Mouse (Mus musculus) megakaryocyte, embryonic 14.5 days (primary cell): ENCODE results near the gene 1700029I15Rik. TPM values are rescaled to one million over a fixed set of nuclear protein-coding genes. Genes with fewer than 3 reads are reported as not detected.

ENCODE experiments used
- H3K27me3 ChIP-seq: replicated peaks from 2 replicates; pipeline ENCODE3; 2012; ENCODE audit warnings: inconsistent platforms
- H3K36me3 ChIP-seq: replicated peaks from 2 replicates; pipeline ENCODE3; 2012; ENCODE audit warnings: low read length, inconsistent platforms, mixed read lengths
- H3K4me1 ChIP-seq: 2 replicates; pipeline ENCODE4 v1.6.1; 2012; ENCODE audit warnings: inconsistent platforms
- H3K4me3 ChIP-seq: replicated peaks from 2 replicates; pipeline ENCODE3; 2012; ENCODE audit warnings: moderate library complexity, mild to moderate bottlenecking, inconsistent platforms
- H3K9me3 ChIP-seq: 2 replicates; pipeline ENCODE4 v1.6.1; 2012; ENCODE audit warnings: inconsistent platforms
- FLI1 ChIP-seq: IDR thresholded peaks from 2 replicates; pipeline ENCODE4 v1.6.1; 2012; ENCODE audit warnings: low read length, inconsistent platforms, mixed read lengths
- GATA1 ChIP-seq: IDR thresholded peaks from 3 replicates; pipeline ENCODE4 v1.6.1; 2012; ENCODE audit warnings: mixed read lengths, low read length, inconsistent platforms, borderline replicate concordance
- polyA plus RNA-seq: library from polyadenylated mRNA; stranded (reverse); fragments of >175 nt; gene quantifications from 2 replicates; pipeline ENCODE4 v1.2.3, GENCODE M21; 2012; ENCODE audit warnings: low replicate concordance; ENCODE audit not compliant: insufficient read depth

The 1700029I15Rik gene
- polyA plus RNA-seq, 1 experiment: 3.6 TPM

- H3K36me3 ChIP-seq: peaks cover 39% of the 10 kb centered on the region
- TF ChIP-seq GATA1: no peak
- no peak overlapping the region for H3K4me3 ChIP-seq
- peaks cover 37% of the 10 kb centered on the region for H3K4me1 ChIP-seq
- H3K27me3 ChIP-seq: peaks cover 51% of the 10 kb centered on the region
- no peaks in the 10 kb centered on the region for H3K9me3 ChIP-seq
Observed at GRCm38 (mm10) chr2:92385113-92386051, 3.0 kb downstream of the 1700029I15Rik start.

- no peaks in the 10 kb centered on the region for H3K9me3 ChIP-seq
- no peak overlapping the region for H3K4me3 ChIP-seq
- peaks cover 22% of the 10 kb centered on the region for H3K36me3 ChIP-seq
- TF ChIP-seq FLI1 (no peak), GATA1 (no peak)
- peaks cover 67% of the 10 kb centered on the region for H3K27me3 ChIP-seq
- H3K4me1 ChIP-seq: peaks cover 38% of the 10 kb centered on the region
Observed at GRCm38 (mm10) chr2:92386821-92387570, 4.7 kb downstream of the 1700029I15Rik start.

DNA sequence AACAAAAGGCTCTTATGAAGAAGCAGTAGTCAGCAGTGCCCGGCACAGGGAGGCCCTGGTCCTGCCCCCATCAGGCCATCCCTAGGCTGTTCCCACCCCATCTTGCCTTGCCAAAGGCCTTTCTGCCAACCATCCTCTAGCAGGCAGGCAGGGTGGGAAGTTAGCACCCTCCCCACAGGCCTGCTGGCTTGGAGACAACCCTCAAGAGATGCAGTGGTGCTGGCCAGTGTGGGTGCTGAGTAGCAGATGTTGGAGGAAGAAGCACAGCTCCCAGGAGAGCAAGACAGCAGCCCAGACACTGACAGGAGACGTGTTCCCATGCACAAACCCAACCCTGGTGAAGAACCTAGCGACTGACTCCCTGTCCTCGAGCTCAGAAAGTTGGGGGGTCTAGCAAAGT lies 5.3 kb downstream of the 1700029I15Rik start:
- peaks cover 45% of the 10 kb centered on the region for H3K4me1 ChIP-seq

GRCm38 (mm10) chr2:92388081-92388517 lies 5.8 kb downstream of the 1700029I15Rik start:
- Histone ChIP-seq H3K9me3 (no peaks in the 10 kb centered on the region), H3K4me3 (no peak overlapping the region), H3K36me3 (peaks cover 11% of the 10 kb centered on the region), H3K4me1 (peaks cover 49% of the 10 kb centered on the region), H3K27me3 (peaks cover 78% of the 10 kb centered on the region)
- TF ChIP-seq GATA1 (no peak), FLI1 (no peak)

More for the DNA sequence above, 5.3 kb downstream of the 1700029I15Rik start:
- H3K36me3 ChIP-seq: peaks cover 16% of the 10 kb centered on the region
- no peaks in the 10 kb centered on the region for H3K9me3 ChIP-seq
- no peak for TF ChIP-seq FLI1
- no peak for TF ChIP-seq GATA1
- H3K27me3 ChIP-seq: peaks cover 74% of the 10 kb centered on the region
- no peak overlapping the region for H3K4me3 ChIP-seq

DNA sequence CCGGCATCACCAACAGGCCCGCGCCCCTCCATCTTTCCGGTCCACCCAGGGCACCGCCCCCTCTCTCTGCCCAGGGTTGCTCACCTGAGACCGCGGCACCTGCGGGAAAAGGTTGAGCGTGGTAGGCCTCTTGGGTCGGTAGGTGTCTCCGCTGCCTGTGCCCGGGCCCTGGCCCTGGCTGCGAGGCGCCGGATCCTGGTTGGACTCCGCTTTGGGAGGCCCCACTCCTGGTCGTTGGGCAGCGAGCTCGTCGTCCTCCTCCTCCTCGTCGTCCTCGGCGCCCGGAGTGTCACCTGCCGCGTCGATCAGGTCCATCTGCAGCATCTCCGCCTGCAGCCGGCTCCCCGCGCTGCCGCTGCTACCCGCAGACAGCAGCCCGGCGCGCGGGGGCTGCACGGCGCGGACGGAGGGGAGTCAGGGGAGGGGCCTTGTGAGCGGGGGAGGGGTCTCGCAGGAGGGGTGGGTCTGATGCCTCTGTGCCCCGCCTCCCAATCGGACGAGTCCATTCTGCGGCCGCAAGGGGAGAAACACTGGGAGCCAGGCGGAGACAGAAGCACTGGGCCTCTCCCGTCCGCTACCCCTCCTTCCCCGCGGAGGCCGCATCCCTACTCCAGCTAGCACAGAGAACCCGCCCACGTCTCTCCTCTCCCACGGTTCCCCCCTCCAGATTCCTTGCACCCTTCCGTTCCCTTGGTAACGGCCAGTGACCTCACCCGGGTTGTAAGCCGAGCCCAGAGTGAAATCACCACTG lies 6.7 kb downstream of the 1700029I15Rik start:
- Histone ChIP-seq H3K9me3 (no peaks in the 10 kb centered on the region), H3K36me3 (peaks cover 4% of the 10 kb centered on the region), H3K4me3 (peak overlapping the region; percentile 84), H3K4me1 (peaks cover 47% of the 10 kb centered on the region), H3K27me3 (peaks cover 88% of the 10 kb centered on the region)
- TF ChIP-seq FLI1: no peak
- TF ChIP-seq GATA1: no peak

DNA sequence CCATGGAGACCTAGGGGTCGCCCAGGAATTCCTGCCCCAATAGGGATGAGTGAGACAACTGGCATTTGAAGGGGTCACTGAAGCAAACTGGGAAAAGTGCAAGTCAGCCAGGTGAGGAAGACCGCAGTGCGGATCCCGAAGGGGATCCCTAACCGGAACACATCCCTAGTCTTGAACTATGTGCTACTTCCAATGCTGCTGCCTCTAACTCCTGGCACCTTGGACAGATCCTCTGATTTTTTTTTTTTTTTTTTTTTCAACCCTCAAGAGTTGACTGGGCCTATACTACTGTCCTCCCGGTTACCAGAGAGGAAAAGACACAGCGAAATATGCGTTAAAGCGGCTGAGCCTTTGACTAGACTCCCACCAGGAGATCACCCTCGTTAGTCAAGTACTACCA lies 7.3 kb downstream of the 1700029I15Rik start:
- Histone ChIP-seq H3K36me3 (no peaks in the 10 kb centered on the region), H3K27me3 (peaks cover 94% of the 10 kb centered on the region), H3K9me3 (no peaks in the 10 kb centered on the region), H3K4me3 (peak overlapping the region; percentile 84), H3K4me1 (peaks cover 42% of the 10 kb centered on the region)
- TF ChIP-seq GATA1: no peak
- TF ChIP-seq FLI1: no peak

- no peaks in the 10 kb centered on the region for H3K9me3 ChIP-seq
- peaks cover 99% of the 10 kb centered on the region for H3K27me3 ChIP-seq
- H3K36me3 ChIP-seq: no peaks in the 10 kb centered on the region
- no peak for TF ChIP-seq GATA1
- TF ChIP-seq FLI1: no peak
- H3K4me3 ChIP-seq: no peak overlapping the region
- H3K4me1 ChIP-seq: peaks cover 38% of the 10 kb centered on the region
Observed at GRCm38 (mm10) chr2:92390206-92390930, 8.0 kb downstream of the 1700029I15Rik start.

GRCm38 (mm10) chr2:92391116-92391515 lies 8.8 kb downstream of the 1700029I15Rik start:
- peaks cover 99% of the 10 kb centered on the region for H3K27me3 ChIP-seq
- no peak overlapping the region for H3K4me3 ChIP-seq
- H3K4me1 ChIP-seq: peaks cover 35% of the 10 kb centered on the region
- no peaks in the 10 kb centered on the region for H3K36me3 ChIP-seq
- H3K9me3 ChIP-seq: no peaks in the 10 kb centered on the region
- TF ChIP-seq GATA1 (no peak), FLI1 (no peak)
